Mouse (Mus musculus): Measurements from ENCODE around the gene Egfem1.

DNA sequence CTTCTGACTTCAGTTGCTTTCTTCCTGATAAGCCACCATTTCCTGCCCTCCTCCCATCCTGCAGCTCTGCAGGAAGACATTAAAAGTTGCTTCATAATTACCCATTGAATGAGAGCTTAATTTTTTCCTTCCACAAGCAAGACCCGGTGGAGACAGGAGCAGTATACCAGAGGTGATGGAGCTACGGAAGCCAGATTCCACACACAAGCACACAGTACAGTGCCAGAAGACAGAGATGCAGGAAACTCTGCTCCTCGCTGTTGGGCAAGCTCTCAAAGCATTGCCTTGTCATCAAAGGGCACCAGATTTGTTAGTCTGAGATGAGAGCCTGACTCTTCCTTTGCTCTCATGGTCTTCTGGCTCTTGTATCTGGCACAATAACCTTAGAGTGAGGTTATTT lies 364.3 kb downstream of the Egfem1 start:
- TF ChIP-seq POLR2A (IDR thresholded peaks at IDR 0.05; ENCODE audit: borderline replicate concordance, extremely low read depth, low read depth, low read length) (no peak), CTCF (IDR thresholded peaks at IDR 0.05; ENCODE audit: insufficient read depth, low read length) (no peak)

Measured in lung, adult 2 months (tissue).